Mouse (Mus musculus) liver, embryonic 11.5 days (tissue): ENCODE results near the gene Nacad. TPM values are rescaled to one million over a fixed set of nuclear protein-coding genes. Genes with fewer than 3 reads are reported as not detected.

ENCODE experiments used
- ATAC-seq: fragments of 200-750 bp; cut with Nextera tagmentation; replicated peaks from 2 replicates; pipeline ENCODE4 v1.8.0; 2017; ENCODE audit warnings: moderate number of reproducible peaks, mild to moderate bottlenecking, moderate TSS enrichment, moderate library complexity; ENCODE audit not compliant: low FRiP score
- DNase-seq: peaks from one replicate; pipeline ENCODE4 v3.0.0-alpha.2; 2017; ENCODE audit warnings: low spot score
- H3K27ac ChIP-seq: fragments of 300-500 bp; sonication (generic); 2 replicates; pipeline ENCODE4 v1.5.1; 2014; ENCODE audit warnings: mild to moderate bottlenecking, low read depth, low read length, control low read depth
- H3K27me3 ChIP-seq: fragments of 300-500 bp; sonication (generic); replicated peaks from 2 replicates; pipeline ENCODE4 v1.6.1; 2014; ENCODE audit warnings: low read length, mixed read lengths; ENCODE audit not compliant: control insufficient read depth, insufficient read depth
- H3K36me3 ChIP-seq: fragments of 300-500 bp; sonication (generic); 2 replicates; pipeline ENCODE4 v1.6.1; 2014; ENCODE audit warnings: mild to moderate bottlenecking, low read length, moderate library complexity, mixed read lengths; ENCODE audit not compliant: control insufficient read depth, insufficient read depth
- H3K4me1 ChIP-seq: fragments of 300-500 bp; sonication (generic); replicated peaks from 2 replicates; pipeline ENCODE4 v1.6.1; 2014; ENCODE audit warnings: low read length, mixed read lengths; ENCODE audit not compliant: control insufficient read depth, insufficient read depth
- H3K4me2 ChIP-seq: fragments of 300-500 bp; sonication (generic); 2 replicates; pipeline ENCODE4 v1.6.1; 2014; ENCODE audit warnings: mild to moderate bottlenecking, control low read depth, moderate library complexity
- H3K4me3 ChIP-seq: fragments of 300-500 bp; sonication (generic); 2 replicates; pipeline ENCODE4 v1.5.1; 2014; ENCODE audit warnings: low read depth, low read length, control low read depth
- H3K9ac ChIP-seq: fragments of 300-500 bp; sonication (generic); 2 replicates; pipeline ENCODE4 v1.6.1; 2014; ENCODE audit warnings: low read depth, low read length, control low read depth
- H3K9me3 ChIP-seq: fragments of 300-500 bp; sonication (generic); 2 replicates; pipeline ENCODE4 v1.6.1; 2016; ENCODE audit warnings: low read length, inconsistent platforms, mixed read lengths; ENCODE audit not compliant: control insufficient read depth
- WGBS: fragments of 180-500 bp; shearing (Covaris S2); extraction: QIAGEN DNeasy Blood & Tissue Kit; methylation state at CpG from one replicate; pipeline ENCODE4 v1.1.7; 2014; 5-methylcytosine and 5-hydroxymethylcytosine counted together
- polyA plus RNA-seq: library from polyadenylated mRNA; unstranded; fragments of >200 nt; fragmentation: Nextera tagmentation; extraction: Ambion mirVana; gene quantifications from 2 replicates; pipeline ENCODE4 v1.2.1, GENCODE M21; 2014

The Nacad gene
- polyA plus RNA-seq, 1 experiment from 2014 or later, result 2.9 TPM

- WGBS, result 82% methylated on average over 11 of the region's 11 CpGs
- Histone ChIP-seq H3K9me3 (no peaks in the 10 kb centered on the region), H3K4me3 (no peak overlapping the region), H3K9ac (no peak overlapping the region), H3K27ac (0 out of 2 replicates have a peak overlapping the region, but pooled peaks have one; percentile 23), H3K4me1 (peaks cover 64% of the 10 kb centered on the region), H3K36me3 (peaks cover 41% of the 10 kb centered on the region), H3K4me2 (no peak overlapping the region), H3K27me3 (no peaks in the 10 kb centered on the region)
- ATAC-seq (no peak), DNase-seq (no peak)
Measured at GRCm38 (mm10) chr11:6593406-6593805, 12.4 kb downstream of the Nacad start.

- peak overlapping the region; percentile 42 for H3K9ac ChIP-seq
- no peaks in the 10 kb centered on the region for H3K27me3 ChIP-seq
- 49% methylated on average over 10 of the region's 10 CpGs for WGBS
- peak overlapping the region; percentile 80 for H3K27ac ChIP-seq
- no peak overlapping the region for H3K4me3 ChIP-seq
- H3K36me3 ChIP-seq, result peaks cover 32% of the 10 kb centered on the region
- ATAC-seq (peak; percentile 90), DNase-seq (no peak)
- H3K9me3 ChIP-seq, result no peaks in the 10 kb centered on the region
- H3K4me2 ChIP-seq, result peak overlapping the region; percentile 36
- peaks cover 64% of the 10 kb centered on the region for H3K4me1 ChIP-seq
Measured at GRCm38 (mm10) chr11:6590933-6591675, 14.7 kb downstream of the Nacad start.

DNA sequence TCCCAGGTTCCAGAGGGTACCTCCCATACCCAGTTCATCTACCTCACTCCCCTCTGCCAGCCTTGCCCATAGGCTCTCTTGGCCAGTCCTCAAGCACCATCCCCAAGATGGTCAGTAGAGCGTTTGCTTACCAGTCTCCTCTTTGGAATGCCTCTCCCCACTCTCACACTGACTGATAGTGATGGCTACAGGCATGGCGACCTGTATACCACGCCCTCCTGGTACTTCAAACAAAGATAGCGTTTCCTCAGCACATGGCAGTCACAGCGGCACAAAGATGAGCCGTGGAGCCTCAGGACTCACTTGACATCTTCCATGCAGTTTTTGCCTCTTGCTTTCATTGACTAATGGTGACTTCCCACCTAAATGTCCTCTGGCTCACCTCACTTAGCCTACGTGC, 16.0 kb downstream of the Nacad start:
- Histone ChIP-seq H3K9me3 (no peaks in the 10 kb centered on the region), H3K36me3 (peaks cover 32% of the 10 kb centered on the region), H3K4me1 (peaks cover 60% of the 10 kb centered on the region), H3K4me3 (no peak overlapping the region), H3K27me3 (no peaks in the 10 kb centered on the region), H3K9ac (no peak overlapping the region), H3K4me2 (no peak overlapping the region), H3K27ac (peak overlapping the region; percentile 80)
- ATAC-seq (peak; percentile 61), DNase-seq (no peak)
- WGBS, result 67% methylated on average over 7 of the region's 7 CpGs

GRCm38 (mm10) chr11:6588295-6588694, 17.6 kb downstream of the Nacad start:
- no peak overlapping the region for H3K4me2 ChIP-seq
- no peaks in the 10 kb centered on the region for H3K27me3 ChIP-seq
- H3K4me3 ChIP-seq, result no peak overlapping the region
- H3K4me1 ChIP-seq, result peaks cover 54% of the 10 kb centered on the region
- ATAC-seq (no peak), DNase-seq (no peak)
- no peak overlapping the region; the same call in none of the 2 replicates for H3K27ac ChIP-seq
- no peaks in the 10 kb centered on the region for H3K9me3 ChIP-seq
- H3K9ac ChIP-seq, result no peak overlapping the region
- peaks cover 19% of the 10 kb centered on the region for H3K36me3 ChIP-seq
- 87% methylated on average over 7 of the region's 7 CpGs for WGBS

DNA sequence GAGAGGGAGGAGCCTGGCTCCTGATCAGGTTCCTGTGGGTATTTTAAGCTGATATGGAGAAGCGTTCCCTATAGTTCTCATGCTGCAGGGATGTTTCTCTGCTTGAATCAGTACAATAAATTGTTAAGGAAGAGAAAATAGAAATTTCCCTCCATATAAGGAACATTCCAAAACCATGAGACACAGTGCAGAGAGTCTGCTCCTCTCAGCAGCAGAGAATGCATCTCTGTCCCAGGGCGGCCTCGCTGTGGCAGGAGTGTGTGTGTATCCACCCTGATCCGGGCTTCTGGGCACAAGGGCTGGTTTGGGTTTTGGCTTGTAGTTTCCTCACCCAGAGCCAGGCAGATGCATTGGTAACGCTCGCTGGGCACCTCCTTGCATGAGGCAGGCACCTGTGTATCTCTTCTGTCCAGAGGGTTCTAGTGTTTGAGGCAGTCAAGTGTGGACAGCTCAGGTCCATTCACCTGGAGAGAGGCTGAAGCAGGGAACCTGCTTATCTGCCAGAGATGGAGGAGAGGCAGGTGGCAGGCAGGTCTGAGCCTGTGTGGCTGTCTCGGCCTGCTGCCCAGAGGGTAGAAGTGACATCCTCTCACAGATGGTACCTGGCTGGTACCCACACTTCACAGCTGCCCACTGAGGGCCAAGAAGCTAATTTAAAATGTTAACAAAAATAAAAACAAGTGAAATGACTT, 18.5 kb downstream of the Nacad start:
- WGBS, result 94% methylated on average over 7 of the region's 7 CpGs
- ATAC-seq (no peak), DNase-seq (no peak)
- Histone ChIP-seq H3K27me3 (no peaks in the 10 kb centered on the region), H3K9me3 (no peaks in the 10 kb centered on the region), H3K9ac (no peak overlapping the region), H3K4me1 (peaks cover 49% of the 10 kb centered on the region), H3K36me3 (peaks cover 13% of the 10 kb centered on the region), H3K4me3 (no peak overlapping the region), H3K27ac (no peak overlapping the region), H3K4me2 (no peak overlapping the region)

- ATAC-seq, result no peak
- WGBS, result 44% methylated on average over 3 of the region's 3 CpGs
- no peaks in the 10 kb centered on the region for H3K27me3 ChIP-seq
- no peaks in the 10 kb centered on the region for H3K9me3 ChIP-seq
- peak overlapping the region; percentile 36; the same call in 1 of the 2 replicates for H3K27ac ChIP-seq
- H3K9ac ChIP-seq, result no peak overlapping the region
- H3K4me1 ChIP-seq, result peaks cover 47% of the 10 kb centered on the region
- no peak for DNase-seq
- no peak overlapping the region for H3K4me2 ChIP-seq
- peaks cover 10% of the 10 kb centered on the region for H3K36me3 ChIP-seq
- no peak overlapping the region for H3K4me3 ChIP-seq
Measured at GRCm38 (mm10) chr11:6586660-6587059, 19.2 kb downstream of the Nacad start.

DNA sequence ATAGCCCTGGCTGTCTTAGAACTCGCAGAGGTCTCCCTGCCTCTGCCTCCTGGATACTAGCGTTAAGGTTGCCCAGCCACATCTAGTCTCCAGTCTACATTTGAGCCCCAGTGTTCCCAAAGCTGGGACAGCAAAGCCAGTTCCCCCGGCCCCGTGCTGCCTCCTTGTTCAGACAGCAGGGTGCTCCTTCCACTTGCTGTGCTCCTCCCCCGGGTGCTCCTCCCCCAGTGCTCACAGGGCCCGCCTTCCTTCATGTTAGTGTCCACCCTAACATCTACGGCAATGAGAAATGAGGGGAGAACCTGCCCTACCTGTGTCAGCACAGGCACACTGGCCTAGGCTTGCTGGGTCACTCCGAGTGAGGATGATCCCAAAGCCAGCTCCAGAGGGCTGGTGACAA, 20.1 kb downstream of the Nacad start:
- Histone ChIP-seq H3K9ac (no peak overlapping the region), H3K4me1 (peaks cover 39% of the 10 kb centered on the region), H3K9me3 (no peaks in the 10 kb centered on the region), H3K27me3 (no peaks in the 10 kb centered on the region), H3K4me2 (no peak overlapping the region), H3K27ac (peak overlapping the region; percentile 19; the same call in 1 of the 2 replicates), H3K4me3 (no peak overlapping the region), H3K36me3 (peaks cover 9% of the 10 kb centered on the region)
- no peak for ATAC-seq
- no peak for DNase-seq
- 83% methylated on average over 8 of the region's 8 CpGs for WGBS

DNA sequence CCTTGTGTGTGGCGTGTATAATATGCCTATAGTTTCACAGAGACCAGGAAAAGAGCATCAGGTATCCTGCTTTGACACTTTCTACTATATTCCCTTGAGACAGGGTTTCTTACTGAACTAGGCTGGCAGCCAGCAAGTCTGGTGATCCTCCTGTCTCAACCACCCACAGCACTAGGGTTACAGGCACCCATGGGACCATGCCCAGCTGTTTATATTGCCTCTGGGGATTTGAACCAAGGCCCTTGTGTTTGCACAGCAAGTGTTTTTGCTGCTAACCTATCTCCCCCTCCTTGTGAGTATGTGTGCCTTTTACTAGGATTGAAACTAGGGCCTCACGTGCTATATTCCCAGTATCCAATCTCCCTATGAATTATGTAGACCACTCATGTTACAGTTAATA, 24.3 kb downstream of the Nacad start:
- no peak overlapping the region for H3K9ac ChIP-seq
- no peak overlapping the region for H3K4me3 ChIP-seq
- peaks cover 15% of the 10 kb centered on the region for H3K4me1 ChIP-seq
- H3K9me3 ChIP-seq, result no peaks in the 10 kb centered on the region
- H3K27me3 ChIP-seq, result no peaks in the 10 kb centered on the region
- ATAC-seq (no peak), DNase-seq (no peak)
- H3K27ac ChIP-seq, result no peak overlapping the region
- no peak overlapping the region for H3K4me2 ChIP-seq
- H3K36me3 ChIP-seq, result peaks cover 9% of the 10 kb centered on the region; the same call in 1 of the 2 replicates
- WGBS, result 88% methylated on average over 2 of the region's 2 CpGs
